Mouse (Mus musculus) layer of hippocampus, postnatal 10 days (tissue): ENCODE measurements around the gene Gse1. TPM values are rescaled to one million over a fixed set of nuclear protein-coding genes. Genes with fewer than 3 reads are reported as not detected.

Experiments used
- DNase-seq, 2 experiments: peaks; one replicate each; pipeline ENCODE4 v3.0.0; 2021; ENCODE audit warnings: low spot score in 2 of 2
- total RNA-seq, 2 experiments: library from RNA; stranded (reverse); gene quantifications; 2 replicates each; pipeline ENCODE4 v1.2.3; 2021

The Gse1 gene
- total RNA-seq, 2 experiments from 2014 or later: 65.0 to 79.3 TPM

DNA sequence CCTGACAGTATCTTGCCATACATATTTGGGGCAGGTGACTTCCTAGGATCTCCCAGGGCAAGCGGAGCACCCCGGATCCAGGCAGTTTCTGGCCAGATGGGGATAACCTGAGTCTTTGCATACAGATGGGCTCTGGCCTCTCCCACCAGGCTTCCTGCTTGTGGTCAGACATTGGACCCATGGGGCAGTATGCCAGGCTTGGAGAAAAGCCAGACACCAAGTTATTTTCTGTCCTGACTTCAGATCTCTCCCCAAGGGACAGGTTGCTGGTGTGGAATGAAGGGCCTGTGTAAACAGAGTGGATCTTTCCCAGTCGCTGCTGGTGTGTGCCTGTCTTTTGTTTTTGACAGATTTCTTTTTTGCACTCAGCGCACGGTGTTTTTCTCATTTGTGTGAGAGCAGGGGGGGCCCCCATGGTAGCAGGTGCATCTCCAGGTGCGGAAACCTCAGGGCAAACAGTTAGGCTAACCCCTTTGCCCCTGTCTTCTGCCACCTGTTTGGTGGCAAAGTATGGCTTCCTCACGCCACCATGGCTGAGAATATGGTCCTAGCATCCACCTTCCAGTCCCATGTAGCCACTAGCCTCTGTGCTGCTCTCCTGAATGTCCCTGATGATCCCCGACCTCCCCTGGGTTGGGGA is 315.3 kb downstream of the Gse1 start:
- DNase-seq: peak in 1 of 2 experiments; percentile 51

DNA sequence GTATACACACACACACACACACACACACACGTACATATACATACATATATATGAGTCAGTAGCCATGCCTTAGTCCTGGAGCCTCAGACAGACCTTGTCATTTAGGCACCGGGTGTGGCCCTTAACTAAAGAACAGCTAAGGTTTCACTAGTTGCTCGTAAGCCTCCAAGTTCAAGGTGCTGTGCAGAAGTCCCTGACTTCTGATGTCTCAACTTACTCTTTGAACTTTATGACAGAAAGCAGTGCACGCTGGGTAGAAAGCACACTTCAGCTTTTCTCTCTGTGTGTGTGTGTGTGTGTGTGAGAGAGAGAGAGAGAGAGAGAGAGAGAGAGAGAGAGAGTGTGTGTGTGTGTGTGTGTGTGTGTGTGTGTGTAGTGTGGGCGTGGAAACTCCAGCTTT is 315.9 kb downstream of the Gse1 start:
- no peak for DNase-seq

- DNase-seq: no peak
Measured at GRCm38 (mm10) chr8:120547562-120547961, 319.3 kb downstream of the Gse1 start.

- no peak for DNase-seq
Measured at GRCm38 (mm10) chr8:120548313-120548761, 320.1 kb downstream of the Gse1 start.

- DNase-seq: no peak
Measured at GRCm38 (mm10) chr8:120549321-120549921, 321.2 kb downstream of the Gse1 start.

DNA sequence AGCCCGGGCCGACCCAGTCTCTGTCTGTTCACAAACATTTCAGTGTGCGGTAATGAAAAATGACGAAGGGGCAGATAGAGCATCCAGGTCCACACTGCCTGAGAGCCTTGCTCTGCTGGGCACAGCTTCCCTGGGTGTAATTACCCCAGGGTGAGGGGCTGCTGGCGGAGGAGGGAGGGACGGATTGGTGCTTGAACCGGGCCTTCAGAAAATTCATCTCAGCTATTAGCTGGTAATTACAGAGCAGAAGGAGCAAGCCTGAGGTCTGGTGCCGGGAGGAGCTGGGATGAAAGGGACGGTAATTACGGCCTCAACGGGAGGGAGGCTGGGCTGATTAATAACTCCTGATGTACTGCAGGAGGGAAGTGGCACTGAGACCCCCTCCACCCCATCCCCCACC is 321.7 kb downstream of the Gse1 start:
- DNase-seq: no peak

DNA sequence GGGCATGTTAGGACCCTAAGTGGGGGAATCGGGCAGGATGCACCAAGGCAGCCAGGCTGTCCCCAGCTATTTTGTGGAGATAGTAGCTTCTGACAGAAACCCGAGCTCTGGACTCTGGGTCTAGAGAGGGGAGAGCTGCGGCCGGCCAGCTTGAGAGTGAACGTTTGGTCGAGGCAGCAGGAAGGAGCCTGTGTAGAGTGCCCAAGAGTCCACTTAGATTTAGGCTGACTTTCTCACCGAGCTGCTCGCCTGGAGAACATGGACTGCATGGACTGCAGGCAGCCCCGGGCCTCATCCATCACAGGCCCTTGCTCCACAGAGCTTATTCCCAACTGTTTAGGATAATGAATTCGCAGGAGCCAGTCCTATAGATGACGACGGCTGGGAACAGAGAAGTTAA is 322.2 kb downstream of the Gse1 start:
- no peak for DNase-seq

GRCm38 (mm10) chr8:120550937-120551676 is 322.9 kb downstream of the Gse1 start:
- no peak for DNase-seq

- no peak for DNase-seq
Measured at GRCm38 (mm10) chr8:120551677-120551980, 323.4 kb downstream of the Gse1 start.

- no peak for DNase-seq
Measured at GRCm38 (mm10) chr8:120552509-120552908, 324.3 kb downstream of the Gse1 start.

DNA sequence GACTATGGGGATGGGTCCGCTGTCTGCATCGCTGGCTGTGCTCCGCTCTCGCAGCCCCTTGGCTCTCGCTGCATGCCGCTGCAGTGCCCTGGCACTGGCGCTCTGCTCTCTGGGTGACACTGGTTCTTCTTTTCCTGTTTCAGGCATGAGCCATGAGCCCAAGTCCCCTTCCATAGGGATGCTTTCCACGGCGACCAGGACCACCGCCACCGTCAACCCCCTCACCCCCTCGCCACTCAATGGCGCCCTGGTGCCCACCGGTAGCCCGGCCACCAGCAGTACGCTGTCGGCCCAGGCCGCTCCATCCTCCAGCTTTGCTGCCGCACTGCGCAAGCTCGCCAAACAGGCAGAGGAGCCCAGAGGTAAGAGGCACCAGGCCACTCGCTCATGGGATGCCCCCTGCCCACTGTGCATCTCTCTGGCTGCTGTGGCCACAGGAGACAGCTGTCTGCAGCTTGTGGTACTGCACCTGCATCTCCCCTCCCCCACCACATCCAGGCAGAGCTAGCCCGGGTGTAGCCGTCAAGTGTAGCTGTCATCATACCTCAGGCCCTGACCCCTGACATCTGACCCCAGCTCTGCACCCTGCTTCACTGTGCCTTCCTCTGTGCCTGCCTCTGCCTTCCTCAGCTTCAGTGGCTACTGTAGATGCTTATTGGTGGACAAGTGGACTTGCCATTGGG is 325.3 kb downstream of the Gse1 start:
- DNase-seq: no peak

DNA sequence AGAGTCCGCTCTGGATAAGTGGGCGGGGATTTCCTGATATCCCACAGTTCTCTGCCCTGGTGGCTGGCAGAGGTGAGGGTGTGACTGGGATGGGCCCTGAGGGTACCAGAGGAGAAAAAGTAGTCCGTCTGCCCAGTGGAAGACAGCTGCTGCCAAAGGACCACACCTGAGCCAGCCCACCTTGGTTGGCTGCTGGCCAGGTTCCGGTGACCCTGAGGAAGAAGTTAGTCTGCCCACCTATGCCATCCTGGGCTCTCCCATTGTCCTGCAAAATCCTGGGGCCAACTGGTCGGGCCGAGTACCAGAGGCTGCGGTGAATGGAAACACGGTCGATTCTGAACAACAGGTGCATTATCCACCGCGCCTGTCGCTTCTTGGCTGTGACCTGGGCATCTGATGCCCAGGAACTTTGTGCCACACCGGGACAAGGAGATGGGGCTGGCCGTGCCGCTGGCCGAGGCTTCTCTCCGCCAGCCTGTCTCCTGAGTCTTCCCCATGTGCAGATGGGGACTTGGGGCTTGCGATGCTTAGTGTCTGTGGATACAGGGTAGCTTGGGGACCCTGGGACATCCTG is 326.3 kb downstream of the Gse1 start:
- DNase-seq: no peak

DNA sequence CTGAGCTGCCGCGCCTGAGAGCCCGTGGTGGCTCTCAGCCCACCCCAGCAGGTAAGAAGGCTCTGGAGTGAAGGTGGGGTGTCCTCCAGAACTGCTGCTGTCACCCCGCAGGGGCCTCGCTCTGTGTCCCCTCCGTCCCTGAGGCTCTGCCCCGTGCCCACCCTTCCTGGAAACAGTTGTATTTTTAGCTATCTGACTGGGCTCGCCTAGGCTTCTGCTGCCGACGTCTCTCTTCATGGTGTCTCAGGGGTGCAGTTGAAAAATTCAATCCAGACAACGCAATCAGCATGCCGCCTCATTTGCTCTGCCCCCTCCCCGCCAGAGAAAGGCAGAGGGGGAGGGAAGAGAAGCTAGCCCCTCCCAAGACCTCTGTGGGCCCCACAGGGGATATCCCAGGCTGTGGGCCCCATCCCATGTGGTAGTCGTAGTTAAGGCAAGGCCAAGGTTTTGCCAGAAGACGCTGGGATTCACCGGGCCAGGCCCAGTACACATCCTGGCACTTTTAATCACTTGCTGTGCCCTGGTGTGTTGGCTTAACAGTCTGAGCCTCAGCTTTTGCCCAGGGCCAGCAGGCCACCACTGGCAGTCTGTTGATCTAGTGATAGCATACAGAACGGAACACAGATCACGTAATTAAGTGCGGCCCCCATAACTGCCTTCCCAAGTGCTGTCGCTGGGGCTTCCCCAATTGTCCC is 328.1 kb downstream of the Gse1 start:
- no peak for DNase-seq

DNA sequence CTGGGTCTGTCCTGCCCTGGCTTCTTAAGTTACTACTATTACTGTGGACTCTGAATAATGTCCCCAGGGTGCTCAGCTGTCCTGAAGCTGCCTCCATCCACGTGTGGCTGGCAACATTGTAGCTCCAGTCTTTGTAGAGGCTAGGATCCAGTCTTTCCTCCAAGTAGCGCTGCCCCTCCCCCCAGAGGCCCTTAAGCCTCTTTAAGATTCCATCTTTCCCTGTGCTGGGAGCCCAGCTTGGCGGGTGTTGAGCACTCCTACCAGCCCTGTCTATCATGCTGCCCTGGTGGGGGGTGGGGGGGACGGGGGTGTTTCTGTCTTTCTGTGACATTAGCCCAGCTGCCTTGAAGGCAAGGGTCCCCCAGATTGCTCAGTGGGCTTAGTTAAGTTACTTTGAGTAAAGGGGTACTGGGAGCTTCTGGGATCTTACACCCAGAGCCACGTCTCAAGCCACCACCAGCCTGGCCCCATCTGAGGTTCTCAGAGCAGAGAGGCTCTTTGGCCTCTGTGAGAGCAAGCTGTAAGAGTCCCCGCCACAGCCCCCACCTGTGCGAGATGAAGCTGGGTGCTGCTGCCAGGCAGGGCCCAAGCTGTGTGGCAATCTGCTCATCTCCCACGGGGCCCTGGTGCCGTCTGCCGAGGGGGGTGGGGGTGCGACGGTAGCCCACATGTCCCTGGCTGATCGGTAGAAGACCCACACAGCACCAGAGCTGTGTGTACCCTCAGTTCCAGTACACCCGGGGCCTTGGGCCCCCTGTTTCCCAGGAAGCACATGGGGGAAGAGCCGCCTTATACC is 329.1 kb downstream of the Gse1 start:
- peak; percentile 78 to 84 for DNase-seq

- no peak for DNase-seq
Measured at GRCm38 (mm10) chr8:120558162-120558561, 329.9 kb downstream of the Gse1 start.

DNA sequence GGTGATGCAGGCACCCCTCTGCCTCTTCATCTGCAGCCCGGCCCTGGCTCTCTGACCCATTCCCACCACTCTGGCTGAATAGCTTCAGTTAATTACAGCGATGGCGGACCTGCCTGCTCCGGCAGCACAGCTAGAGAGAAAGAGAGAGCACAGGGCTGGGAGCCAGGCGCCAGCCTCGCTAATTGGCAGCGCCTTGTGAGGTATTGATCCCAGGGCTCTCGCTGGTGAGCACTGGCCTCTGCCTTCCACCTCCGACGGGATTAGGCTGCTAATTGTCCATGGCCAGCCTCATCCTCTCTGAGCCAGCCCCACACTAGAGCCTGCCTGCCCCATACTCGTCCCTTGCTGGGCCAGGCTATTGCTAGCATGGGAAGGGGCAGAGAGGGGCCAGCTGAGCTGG is 331.4 kb downstream of the Gse1 start:
- peak; percentile 69 to 73 for DNase-seq

DNA sequence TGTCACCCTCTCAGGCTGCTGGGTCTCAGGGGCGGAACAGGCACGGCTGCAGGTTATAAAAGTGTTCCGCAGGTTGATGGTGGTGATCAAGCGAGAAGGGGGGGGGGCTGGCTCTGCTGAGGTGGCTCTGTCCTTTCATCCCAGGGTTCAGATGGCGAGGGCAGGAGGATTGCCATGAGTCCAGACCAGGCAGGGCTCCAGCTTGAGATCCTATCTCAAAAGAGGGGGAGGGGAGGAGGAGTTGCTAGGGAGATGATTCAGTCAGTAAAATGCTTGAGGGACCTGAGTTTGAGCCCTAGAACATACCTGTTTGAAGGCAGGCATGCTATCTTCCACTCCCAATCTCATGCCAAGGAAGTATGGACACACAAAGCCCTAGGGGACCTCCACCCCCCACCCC is 332.3 kb downstream of the Gse1 start:
- no peak for DNase-seq

- DNase-seq: peak; percentile 70 to 73
Measured at GRCm38 (mm10) chr8:120561539-120562435, 333.5 kb downstream of the Gse1 start.

GRCm38 (mm10) chr8:120562680-120563347 is 334.6 kb downstream of the Gse1 start:
- no peak for DNase-seq
